Mouse (Mus musculus): ENCODE results near the gene Cnnm3. TPM values are rescaled to one million over a fixed set of nuclear protein-coding genes. Genes with fewer than 3 reads are reported as not detected.

Cnnm3 gene
- polyA plus RNA-seq, 1 experiment from 2014 or later, result 3.3 TPM

- Histone ChIP-seq H3K4me1 (ENCODE audit: insufficient read depth, low read depth, low read length) (no peaks in the 10 kb centered on the region; the same call in 1 of the 2 replicates), H3K9me3 (ENCODE audit: low read length) (no peaks in the 10 kb centered on the region), H3K27me3 (replicated peaks; ENCODE audit: insufficient read depth, low read length) (no peaks in the 10 kb centered on the region), H3K4me2 (replicated peaks; ENCODE audit: low read depth, low read length) (no peak overlapping the region), H3K9ac (replicated peaks; ENCODE audit: low read depth) (no peak overlapping the region), H3K27ac (ENCODE audit: low read length) (no peak overlapping the region), H3K4me3 (ENCODE audit: low read depth, low read length) (no peak overlapping the region), H3K36me3 (ENCODE audit: insufficient read depth, low read length) (peaks cover 11% of the 10 kb centered on the region; the same call in 1 of the 2 replicates)
- TF ChIP-seq CTCF (IDR thresholded peaks at IDR 0.05), result no peak
- TF ChIP-seq EP300 (IDR thresholded peaks at IDR 0.05), result no peak
- 90% methylated on average over 12 of the region's 12 CpGs for WGBS
- ATAC-seq (no peak), DNase-seq (ENCODE audit: low spot score) (no peak)
Observed at GRCm38 (mm10) chr1:36540807-36541206, 29.1 kb downstream of the Cnnm3 start.

- Histone ChIP-seq H3K4me3 (ENCODE audit: low read depth, low read length) (no peak overlapping the region), H3K4me2 (replicated peaks; ENCODE audit: low read depth, low read length) (no peak overlapping the region), H3K27me3 (replicated peaks; ENCODE audit: insufficient read depth, low read length) (no peaks in the 10 kb centered on the region), H3K27ac (ENCODE audit: low read length) (no peak overlapping the region), H3K36me3 (ENCODE audit: insufficient read depth, low read length) (peaks cover 11% of the 10 kb centered on the region; the same call in 1 of the 2 replicates), H3K9me3 (ENCODE audit: low read length) (no peaks in the 10 kb centered on the region), H3K4me1 (ENCODE audit: insufficient read depth, low read depth, low read length) (no peaks in the 10 kb centered on the region), H3K9ac (replicated peaks; ENCODE audit: low read depth) (no peak overlapping the region)
- 96% methylated on average over 16 of the region's 16 CpGs for WGBS
- no peak for ATAC-seq
- TF ChIP-seq EP300 (IDR thresholded peaks at IDR 0.05), result no peak
- DNase-seq (ENCODE audit: low spot score), result no peak
Observed at GRCm38 (mm10) chr1:36541844-36542243, 30.2 kb downstream of the Cnnm3 start.

GRCm38 (mm10) chr1:36542925-36543324, 31.3 kb downstream of the Cnnm3 start:
- 88% methylated on average over 9 of the region's 9 CpGs for WGBS
- no peak overlapping the region for H3K4me2 ChIP-seq (replicated peaks; ENCODE audit: low read depth, low read length)
- no peak overlapping the region for H3K4me3 ChIP-seq (ENCODE audit: low read depth, low read length)
- no peak overlapping the region for H3K9ac ChIP-seq (replicated peaks; ENCODE audit: low read depth)
- H3K36me3 ChIP-seq (ENCODE audit: insufficient read depth, low read length), result peaks cover 11% of the 10 kb centered on the region; the same call in 1 of the 2 replicates
- H3K4me1 ChIP-seq (ENCODE audit: insufficient read depth, low read depth, low read length), result no peaks in the 10 kb centered on the region
- no peaks in the 10 kb centered on the region for H3K9me3 ChIP-seq (ENCODE audit: low read length)
- no peaks in the 10 kb centered on the region for H3K27me3 ChIP-seq (replicated peaks; ENCODE audit: insufficient read depth, low read length)
- DNase-seq (ENCODE audit: low spot score) (no peak), ATAC-seq (no peak)
- H3K27ac ChIP-seq (ENCODE audit: low read length), result no peak overlapping the region
- TF ChIP-seq CTCF (IDR thresholded peaks at IDR 0.05) (no peak), EP300 (IDR thresholded peaks at IDR 0.05) (no peak)

GRCm38 (mm10) chr1:36545382-36545781, 33.7 kb downstream of the Cnnm3 start:
- no peak overlapping the region for H3K9ac ChIP-seq (replicated peaks; ENCODE audit: low read depth)
- no peaks in the 10 kb centered on the region for H3K9me3 ChIP-seq (ENCODE audit: low read length)
- TF ChIP-seq CTCF (IDR thresholded peaks at IDR 0.05) (no peak), EP300 (IDR thresholded peaks at IDR 0.05) (no peak)
- peaks cover 17% of the 10 kb centered on the region for H3K36me3 ChIP-seq (ENCODE audit: insufficient read depth, low read length)
- H3K4me1 ChIP-seq (ENCODE audit: insufficient read depth, low read depth, low read length), result no peaks in the 10 kb centered on the region
- H3K27ac ChIP-seq (ENCODE audit: low read length), result no peak overlapping the region
- WGBS, result 77% methylated on average over 2 of the region's 2 CpGs
- no peaks in the 10 kb centered on the region for H3K27me3 ChIP-seq (replicated peaks; ENCODE audit: insufficient read depth, low read length)
- ATAC-seq (no peak), DNase-seq (ENCODE audit: low spot score) (no peak)
- H3K4me2 ChIP-seq (replicated peaks; ENCODE audit: low read depth, low read length), result no peak overlapping the region
- no peak overlapping the region for H3K4me3 ChIP-seq (ENCODE audit: low read depth, low read length)

GRCm38 (mm10) chr1:36545845-36546600, 34.4 kb downstream of the Cnnm3 start:
- no peak for TF ChIP-seq EP300 (IDR thresholded peaks at IDR 0.05)
- peak; percentile 28; the same call in 1 of the 2 replicates for TF ChIP-seq CTCF (IDR thresholded peaks at IDR 0.05)
- 67% methylated on average over 19 of the region's 19 CpGs for WGBS
- H3K27ac ChIP-seq (ENCODE audit: low read length), result no peak overlapping the region
- peak overlapping the region; percentile 74 for H3K4me2 ChIP-seq (replicated peaks; ENCODE audit: low read depth, low read length)
- no peaks in the 10 kb centered on the region for H3K27me3 ChIP-seq (replicated peaks; ENCODE audit: insufficient read depth, low read length)
- H3K9ac ChIP-seq (replicated peaks; ENCODE audit: low read depth), result 0 out of 2 replicates have a peak overlapping the region, but pooled peaks have one; percentile 51
- DNase-seq (ENCODE audit: low spot score) (no peak), ATAC-seq (no peak)
- H3K36me3 ChIP-seq (ENCODE audit: insufficient read depth, low read length), result peaks cover 19% of the 10 kb centered on the region
- H3K4me1 ChIP-seq (ENCODE audit: insufficient read depth, low read depth, low read length), result no peaks in the 10 kb centered on the region
- peak overlapping the region; percentile 51 for H3K4me3 ChIP-seq (ENCODE audit: low read depth, low read length)
- no peaks in the 10 kb centered on the region for H3K9me3 ChIP-seq (ENCODE audit: low read length)

GRCm38 (mm10) chr1:36546888-36547471, 35.3 kb downstream of the Cnnm3 start, which contains the start of gene Ankrd39:
Gene Ankrd39, minus strand, starts transcription at chr1:36547445.
- peak within 1 kb of the TSS; percentile 74 for H3K4me2 ChIP-seq (replicated peaks; ENCODE audit: low read depth, low read length)
- no peaks in the 10 kb centered on the region for H3K27me3 ChIP-seq (replicated peaks; ENCODE audit: insufficient read depth, low read length)
- ATAC-seq (peak; percentile 98), DNase-seq (ENCODE audit: low spot score) (peak; percentile 100)
- peak within 1 kb of the TSS; percentile 51 for H3K9ac ChIP-seq (replicated peaks; ENCODE audit: low read depth)
- 0% methylated on average over 43 of the region's 43 CpGs for WGBS
- H3K36me3 ChIP-seq (ENCODE audit: insufficient read depth, low read length), result peaks cover 28% of the 10 kb centered on the region
- H3K9me3 ChIP-seq (ENCODE audit: low read length), result no peaks in the 10 kb centered on the region
- H3K4me1 ChIP-seq (ENCODE audit: insufficient read depth, low read depth, low read length), result no peaks in the 10 kb centered on the region
- H3K27ac ChIP-seq (ENCODE audit: low read length), result peak within 1 kb of the TSS; percentile 51; the same call in 1 of the 2 replicates
- peak within 1 kb of the TSS; percentile 51 for H3K4me3 ChIP-seq (ENCODE audit: low read depth, low read length)
- TF ChIP-seq CTCF (IDR thresholded peaks at IDR 0.05) (peak; percentile 100), EP300 (IDR thresholded peaks at IDR 0.05) (no peak)
